Mouse (Mus musculus): ENCODE measurements at regions not wholly inside any gene's neighbourhood (a gene's known extent, or its start where the extent isn't known, plus 50 kb on each side); places are given as distances from the start of the nearest gene placed in this dataset.

- no peak for DNase-seq (ENCODE audit: low spot score in 2 of 2)
Measured at GRCm38 (mm10) chr9:61711296-61711695, 203.0 kb downstream of the Rplp1 start.

DNA sequence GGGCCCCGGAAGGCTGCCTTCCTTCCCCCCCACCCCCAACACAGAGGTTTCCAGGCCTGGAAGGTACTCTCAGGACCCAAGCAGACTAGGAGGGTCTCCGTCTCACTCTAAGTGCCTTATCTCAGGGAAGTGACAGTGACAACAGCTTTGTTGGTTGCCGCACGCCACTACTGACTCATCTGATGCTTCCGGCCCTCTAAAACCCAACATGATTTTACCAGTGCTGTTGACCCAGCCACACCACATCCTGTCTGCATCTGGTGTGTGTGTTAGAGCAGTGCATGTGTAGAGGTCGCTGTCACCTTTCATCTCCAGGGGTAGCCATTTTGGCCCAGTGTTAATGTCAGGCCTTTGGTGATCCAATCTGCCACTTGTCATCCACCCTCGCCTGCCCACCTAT is 206.5 kb downstream of the Rplp1 start:
- DNase-seq (ENCODE audit: low spot score in 2 of 2) = no peak

- DNase-seq (ENCODE audit: low spot score in 2 of 2) = no peak
Measured at GRCm38 (mm10) chr9:61707296-61707695, 207.0 kb downstream of the Rplp1 start.

- DNase-seq (ENCODE audit: low spot score in 2 of 2) = no peak
Measured at GRCm38 (mm10) chr9:61706263-61706755, 208.0 kb downstream of the Rplp1 start.

GRCm38 (mm10) chr9:61705586-61706233 is 208.6 kb downstream of the Rplp1 start:
- peak; percentile 67 to 71 for DNase-seq (ENCODE audit: low spot score in 2 of 2)

DNA sequence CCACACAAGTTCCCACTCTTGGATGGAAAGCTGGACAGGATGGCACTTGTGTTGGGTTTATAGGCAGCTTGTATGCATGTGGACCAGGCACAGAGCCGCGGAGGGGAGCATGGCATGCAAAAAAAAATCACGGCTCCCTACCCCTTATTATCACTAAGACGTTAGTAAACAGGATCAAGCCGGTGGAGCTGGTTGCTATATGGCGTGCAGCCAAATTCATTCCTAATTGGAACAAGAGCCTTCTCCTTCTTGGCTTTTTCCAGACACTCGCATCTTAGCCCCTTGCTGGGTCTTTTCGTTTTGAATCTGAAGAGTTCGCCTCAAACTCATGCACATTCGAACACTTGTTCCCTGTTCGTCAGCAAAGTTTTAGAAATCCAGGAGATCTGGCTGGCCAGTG is 211.0 kb downstream of the Rplp1 start:
- no peak for DNase-seq (ENCODE audit: low spot score in 2 of 2)

DNA sequence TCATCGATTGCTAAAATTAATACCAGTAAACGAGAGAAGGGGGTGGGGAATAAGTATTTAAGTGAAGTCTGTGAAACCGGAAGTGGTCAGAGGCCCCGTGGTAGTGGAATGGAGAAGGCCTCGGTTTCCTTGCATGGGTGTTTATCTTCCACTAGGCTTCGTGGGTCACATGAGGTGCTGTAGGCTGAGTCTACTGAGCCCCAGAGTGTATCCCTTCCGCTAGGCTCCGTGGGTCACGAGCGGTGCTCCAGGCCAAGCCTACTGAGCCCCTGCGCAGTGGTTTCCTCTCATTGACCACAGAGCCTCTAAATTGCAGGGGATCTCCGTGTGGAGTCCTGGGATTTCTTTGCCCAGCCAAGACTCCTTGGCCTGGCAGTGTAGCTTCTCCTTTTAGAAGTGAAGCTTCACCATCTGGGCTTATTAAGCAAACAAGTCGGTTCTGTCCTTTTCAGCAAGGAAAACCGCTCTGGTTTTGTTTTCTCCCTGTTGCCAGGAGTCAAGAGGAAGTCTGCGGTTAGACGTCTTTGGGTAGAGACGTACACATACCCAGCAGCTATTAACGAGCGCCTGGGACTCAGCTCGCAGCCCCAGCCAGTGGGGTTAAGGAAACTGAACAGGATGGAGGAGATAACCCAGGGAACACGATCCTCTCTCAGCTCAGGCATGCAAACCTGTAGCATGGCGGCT is 211.9 kb downstream of the Rplp1 start:
- DNase-seq (ENCODE audit: low spot score in 2 of 2) = no peak

DNA sequence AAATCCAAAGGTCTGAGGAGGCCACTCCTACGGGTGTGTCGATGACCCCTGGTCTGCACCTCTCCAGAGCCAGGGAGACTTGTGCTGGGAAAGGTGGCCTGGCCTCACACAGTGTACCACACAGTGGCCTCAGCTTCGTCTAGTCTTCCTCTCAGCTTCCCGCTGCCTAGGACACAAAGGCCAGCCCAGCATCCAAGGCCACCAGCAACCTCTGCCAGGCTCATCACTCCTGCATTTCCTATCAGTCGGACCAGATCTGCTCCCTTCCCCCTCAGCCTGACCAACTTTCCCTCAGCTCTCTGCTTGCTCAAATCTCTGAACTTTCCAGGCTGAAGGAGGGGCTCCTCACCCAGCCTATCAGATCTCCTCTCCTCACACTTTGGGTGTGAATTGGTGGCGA is 213.8 kb downstream of the Rplp1 start:
- no peak for DNase-seq (ENCODE audit: low spot score in 2 of 2)

GRCm38 (mm10) chr9:61699618-61700017 is 214.7 kb downstream of the Rplp1 start:
- DNase-seq (ENCODE audit: low spot score in 2 of 2) = no peak

GRCm38 (mm10) chr9:61697959-61698358 is 216.4 kb downstream of the Rplp1 start:
- peak in 1 of 2 experiments; percentile 64 for DNase-seq (ENCODE audit: low spot score in 2 of 2)

DNA sequence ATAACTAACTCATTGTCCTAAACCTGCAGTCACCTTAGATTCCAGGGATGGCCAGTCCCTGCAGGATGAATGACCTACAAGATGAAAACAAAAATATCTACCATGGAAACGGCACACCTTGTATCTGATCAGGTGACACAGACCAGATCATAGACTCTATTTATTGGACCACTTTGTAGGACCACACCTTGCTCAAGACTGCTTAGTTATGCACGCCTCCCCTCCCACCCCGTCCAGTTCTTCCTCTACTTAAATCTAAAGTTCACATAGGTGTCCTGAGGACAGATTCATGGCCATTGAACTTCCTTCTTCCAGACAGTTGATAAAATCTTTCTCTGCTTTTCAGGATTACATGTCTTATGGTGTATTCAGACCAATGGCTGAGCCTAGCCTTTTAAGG is 217.5 kb downstream of the Rplp1 start:
- no peak for DNase-seq (ENCODE audit: low spot score in 2 of 2)

DNA sequence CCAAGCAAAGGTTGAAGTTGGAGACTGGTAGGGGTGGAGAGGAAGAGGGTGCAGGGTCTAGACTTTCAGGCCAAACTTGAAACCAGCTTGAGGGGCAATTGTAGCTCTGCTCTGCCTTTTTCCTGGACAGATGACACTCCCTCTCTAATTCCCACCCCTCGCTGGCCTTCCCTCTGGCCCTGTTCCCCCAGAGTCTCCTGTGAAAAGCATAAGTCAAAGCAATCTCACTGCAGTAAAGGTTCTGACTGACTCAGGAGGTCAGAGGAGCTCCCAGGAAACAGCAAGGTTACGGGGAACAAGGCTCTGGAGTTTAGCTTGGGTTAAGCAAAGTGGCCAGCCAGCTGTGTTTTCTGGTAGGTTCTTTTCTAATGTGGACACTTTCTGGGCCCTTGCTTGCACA is 218.5 kb downstream of the Rplp1 start:
- DNase-seq (ENCODE audit: low spot score in 2 of 2) = no peak

- DNase-seq (ENCODE audit: low spot score in 2 of 2) = no peak
Measured at GRCm38 (mm10) chr9:61695381-61695791, 219.0 kb downstream of the Rplp1 start.

DNA sequence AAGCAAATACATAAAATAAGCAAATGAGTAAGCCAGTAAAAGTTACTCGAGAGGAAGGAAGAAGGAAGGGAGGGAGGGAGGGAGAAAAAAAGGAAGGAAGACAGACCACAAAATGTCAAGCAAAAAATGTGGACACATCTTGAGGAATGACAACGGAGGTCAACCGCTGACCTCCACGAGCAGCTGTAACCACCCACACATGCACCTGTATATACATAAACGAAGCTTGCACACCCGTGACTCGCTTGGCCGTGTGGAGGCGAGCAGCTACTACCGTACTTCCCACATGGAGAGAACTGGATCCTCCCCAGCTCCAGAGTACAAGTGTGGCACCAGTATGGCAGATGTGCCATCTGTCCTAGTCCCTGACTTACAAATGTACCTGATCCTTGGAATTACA is 220.1 kb downstream of the Rplp1 start:
- no peak for DNase-seq (ENCODE audit: low spot score in 2 of 2)

GRCm38 (mm10) chr9:61690786-61691185 is 223.6 kb downstream of the Rplp1 start:
- DNase-seq (ENCODE audit: low spot score in 2 of 2) = no peak

GRCm38 (mm10) chr9:61689939-61690338 is 224.4 kb downstream of the Rplp1 start:
- peak in 1 of 2 experiments; percentile 9 for DNase-seq (ENCODE audit: low spot score in 2 of 2)

GRCm38 (mm10) chr9:61689516-61689915 is 224.8 kb downstream of the Rplp1 start:
- DNase-seq (ENCODE audit: low spot score in 2 of 2) = no peak

DNA sequence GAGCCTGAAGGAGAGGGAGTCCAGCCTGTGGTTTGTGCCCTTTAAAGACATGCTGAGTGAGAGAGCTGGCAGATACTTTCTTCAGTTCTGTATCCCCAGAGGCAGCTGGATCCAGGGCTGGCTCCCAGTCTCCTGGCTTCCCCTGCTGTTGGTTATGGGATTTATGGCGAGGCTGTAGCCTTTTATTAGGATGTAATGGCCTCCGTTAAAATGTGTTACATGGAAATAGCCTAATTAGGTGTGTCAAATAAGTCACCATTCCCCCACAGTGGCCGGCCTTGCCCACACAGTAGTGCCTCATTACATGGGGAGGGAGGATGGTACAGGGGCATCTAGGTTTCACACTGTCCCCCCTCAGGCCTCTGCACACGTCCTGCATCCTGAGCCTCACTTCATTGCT is 230.8 kb downstream of the Rplp1 start:
- no peak for DNase-seq (ENCODE audit: low spot score in 2 of 2)

GRCm38 (mm10) chr9:61682744-61683259 is 231.5 kb downstream of the Rplp1 start:
- DNase-seq (ENCODE audit: low spot score in 2 of 2) = no peak

DNA sequence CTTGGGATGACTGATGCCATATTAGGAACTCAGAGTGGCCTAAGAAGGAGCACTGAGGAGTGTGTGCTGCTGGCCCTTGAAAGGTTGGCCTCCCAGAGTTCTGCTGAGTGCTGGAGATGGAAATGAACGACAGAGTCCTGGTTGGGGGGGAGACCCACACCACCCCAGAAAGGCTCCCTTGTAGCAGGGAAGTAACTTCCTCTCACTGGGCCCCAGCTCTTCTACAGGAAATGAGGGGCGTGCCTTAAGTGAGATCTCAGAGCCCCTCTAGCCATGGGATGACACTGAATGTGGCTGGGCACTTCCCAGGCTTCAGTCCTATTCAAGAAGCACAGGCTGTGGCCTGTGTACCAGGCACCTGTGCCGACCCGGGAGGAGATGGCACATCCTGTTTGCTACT is 232.0 kb downstream of the Rplp1 start:
- DNase-seq (ENCODE audit: low spot score in 2 of 2) = no peak

DNA sequence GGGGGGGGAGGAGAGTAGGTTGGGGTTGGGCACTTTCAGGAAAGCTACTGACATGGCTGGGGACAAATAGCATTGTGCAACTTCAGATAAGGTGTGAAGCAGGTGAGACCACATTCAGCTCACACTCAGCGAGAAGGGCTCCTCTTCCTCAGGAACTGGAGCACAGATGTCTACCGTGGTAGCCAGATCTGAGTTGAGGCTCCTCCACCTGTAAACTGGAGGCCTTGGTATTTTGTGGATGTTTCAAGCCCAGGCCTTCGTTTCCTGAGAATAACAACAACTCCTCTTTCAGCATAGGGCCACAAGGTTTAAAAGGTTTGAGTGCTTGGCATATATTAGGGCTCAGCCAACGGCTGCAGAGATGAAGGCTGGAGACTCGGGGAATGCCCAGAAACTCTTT is 232.9 kb downstream of the Rplp1 start:
- DNase-seq (ENCODE audit: low spot score in 2 of 2) = no peak

DNA sequence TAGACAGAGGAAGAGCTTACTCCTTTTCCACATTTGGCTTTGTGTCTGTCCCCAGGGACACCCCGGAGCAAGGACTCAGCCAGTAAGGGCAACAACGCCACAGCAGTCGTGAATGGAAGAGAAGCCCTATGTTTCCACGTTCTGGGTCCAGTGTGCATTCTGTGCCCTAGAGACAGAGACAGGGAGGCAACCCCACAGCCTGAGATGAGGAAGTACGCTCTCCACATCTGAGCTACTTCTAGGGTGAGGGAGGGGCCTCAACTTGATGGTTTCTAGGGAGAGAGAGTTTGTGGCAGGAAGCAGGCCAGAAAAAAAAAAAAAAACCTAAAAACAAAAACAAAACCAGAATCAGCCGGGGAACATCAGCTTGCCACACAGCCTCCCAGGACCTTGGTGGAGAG is 233.4 kb downstream of the Rplp1 start:
- DNase-seq (ENCODE audit: low spot score in 2 of 2) = no peak

GRCm38 (mm10) chr9:61679686-61680085 is 234.7 kb downstream of the Rplp1 start:
- no peak for DNase-seq (ENCODE audit: low spot score in 2 of 2)
